Mouse (Mus musculus) spleen, postnatal 0 days (tissue): ENCODE results near the gene Dcaf15. TPM values are rescaled to one million over a fixed set of nuclear protein-coding genes. Genes with fewer than 3 reads are reported as not detected.
A peak's percentile ranks its signal among the peaks of the same experiment; 100 is the strongest.

Experiments
- microRNA counts: library from miRNA; unstranded; fragments of <30 nt; microRNA quantifications from one replicate; lab custom pipeline; 2015
- polyA plus RNA-seq: library from polyadenylated mRNA; unstranded; fragments of >200 nt; fragmentation: Nextera tagmentation; extraction: Ambion mirVana; gene quantifications from 2 replicates; pipeline ENCODE4 v1.2.1, GENCODE M21; 2015

Dcaf15 gene
- 6.1 and 7.5 TPM in 2 replicates for polyA plus RNA-seq

DNA sequence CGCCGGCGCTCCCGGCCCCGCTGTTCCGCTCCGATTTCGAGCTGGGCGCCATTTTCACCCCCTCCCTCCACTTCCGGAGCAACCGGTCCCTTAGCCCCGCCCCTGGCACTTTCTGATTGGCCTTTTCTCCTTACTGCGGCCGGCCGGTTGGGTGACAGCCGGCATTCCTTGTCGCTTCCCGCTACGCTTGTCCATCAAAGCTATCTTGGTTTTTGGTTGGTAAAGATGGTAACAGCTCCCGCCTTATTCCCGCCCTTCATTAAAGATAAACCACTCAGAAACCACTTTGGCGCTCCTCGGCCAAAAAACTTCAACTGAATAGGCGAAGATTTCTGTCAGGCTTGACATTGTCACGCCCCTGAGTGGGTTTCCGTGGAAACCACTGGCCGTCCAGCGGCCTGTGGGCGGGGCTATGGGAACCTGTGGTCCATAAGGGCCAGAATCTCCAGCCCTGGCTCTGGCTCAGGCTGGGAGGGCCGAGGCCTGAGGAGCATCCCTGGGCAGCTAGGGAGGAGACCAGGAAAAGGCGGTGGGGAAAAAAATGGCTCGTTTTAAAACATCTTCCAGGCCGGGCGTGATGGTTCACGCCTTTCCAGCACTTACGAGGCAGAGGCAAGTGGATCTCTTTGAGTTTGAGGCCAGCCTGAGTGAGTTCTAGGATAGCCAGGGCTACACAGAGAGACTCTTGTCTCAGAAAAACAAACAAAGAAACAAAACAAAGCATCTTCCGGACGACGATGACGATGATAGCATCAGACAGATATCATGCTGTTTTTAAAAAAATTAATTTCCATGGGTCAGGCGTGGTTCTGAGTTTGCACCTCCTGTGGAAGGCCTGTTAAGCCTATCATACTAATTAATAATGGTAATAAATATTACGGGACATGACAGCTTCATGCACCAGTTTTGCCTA lies at the start of gene Dcaf15:
Gene Dcaf15 (minus strand): TSS at position 72 of the 913 bp plus-strand sequence.

DNA sequence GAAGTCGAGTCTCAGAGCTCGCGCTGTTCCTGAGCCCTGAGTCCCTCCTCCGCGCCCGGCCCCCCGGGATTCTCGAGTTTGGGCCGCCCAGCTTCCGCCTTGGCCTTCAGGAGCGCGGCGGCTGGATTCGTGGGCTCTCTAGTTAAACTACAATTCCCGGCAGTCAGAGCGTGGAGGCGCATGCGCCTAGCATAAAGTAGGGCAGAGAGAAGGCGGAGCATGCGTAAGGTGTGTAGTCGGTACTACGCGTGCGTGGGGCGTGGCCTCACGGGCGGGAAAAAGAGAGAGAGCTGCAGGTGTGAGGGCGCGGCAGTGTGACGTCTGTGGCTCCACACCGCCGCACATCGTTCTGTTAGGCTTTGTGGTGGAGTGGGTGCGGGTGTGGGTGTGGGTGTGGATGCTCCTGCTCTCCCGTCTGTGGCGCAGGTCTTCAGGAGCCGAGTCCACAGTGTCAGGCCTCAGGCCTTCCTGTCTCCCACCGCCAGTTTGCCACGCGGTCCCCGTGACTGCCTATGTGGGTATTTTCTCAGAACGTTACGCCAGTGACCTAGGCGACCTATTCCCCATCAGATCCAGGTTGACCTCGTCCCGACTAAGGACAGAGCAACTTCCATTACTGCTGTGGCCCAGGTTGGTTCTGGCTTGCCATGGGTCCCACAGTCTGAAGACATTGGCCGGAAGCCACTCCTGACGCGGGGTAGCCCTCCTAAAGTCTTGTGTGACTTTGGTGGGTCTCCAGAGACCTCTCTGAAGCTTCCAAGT lies 43.4 kb upstream of the Dcaf15 start, which contains the start of the genes Cc2d1a and 4930432K21Rik:
Gene Cc2d1a (minus strand): TSS at position 168 of the 762 bp plus-strand sequence.
Gene 4930432K21Rik (plus strand): TSS at position 257 of the 762 bp plus-strand sequence.

DNA sequence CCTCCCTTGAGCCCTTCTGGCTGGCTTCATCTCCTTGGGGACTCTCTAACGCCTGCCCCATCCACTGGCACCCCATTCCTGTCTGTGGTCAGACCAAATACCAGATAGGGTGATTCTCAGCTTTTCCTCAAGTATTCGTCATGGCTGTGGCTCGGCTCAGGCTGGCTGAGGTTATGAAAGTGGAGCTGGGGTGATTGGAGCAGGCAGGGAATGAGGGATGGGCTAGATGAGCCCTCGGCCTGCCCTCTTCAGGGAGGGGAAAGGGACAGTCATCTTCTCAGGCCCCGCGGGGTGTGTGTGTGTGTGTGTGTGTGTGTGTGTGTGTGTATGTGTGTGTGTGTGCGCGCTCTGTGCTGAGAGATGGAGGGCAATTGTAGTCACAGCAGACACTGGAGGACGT lies 21.1 kb upstream of the Dcaf15 start, which contains the start of gene Podnl1:
Gene Podnl1 (plus strand): TSS at position 334 of the 400 bp plus-strand sequence.

DNA sequence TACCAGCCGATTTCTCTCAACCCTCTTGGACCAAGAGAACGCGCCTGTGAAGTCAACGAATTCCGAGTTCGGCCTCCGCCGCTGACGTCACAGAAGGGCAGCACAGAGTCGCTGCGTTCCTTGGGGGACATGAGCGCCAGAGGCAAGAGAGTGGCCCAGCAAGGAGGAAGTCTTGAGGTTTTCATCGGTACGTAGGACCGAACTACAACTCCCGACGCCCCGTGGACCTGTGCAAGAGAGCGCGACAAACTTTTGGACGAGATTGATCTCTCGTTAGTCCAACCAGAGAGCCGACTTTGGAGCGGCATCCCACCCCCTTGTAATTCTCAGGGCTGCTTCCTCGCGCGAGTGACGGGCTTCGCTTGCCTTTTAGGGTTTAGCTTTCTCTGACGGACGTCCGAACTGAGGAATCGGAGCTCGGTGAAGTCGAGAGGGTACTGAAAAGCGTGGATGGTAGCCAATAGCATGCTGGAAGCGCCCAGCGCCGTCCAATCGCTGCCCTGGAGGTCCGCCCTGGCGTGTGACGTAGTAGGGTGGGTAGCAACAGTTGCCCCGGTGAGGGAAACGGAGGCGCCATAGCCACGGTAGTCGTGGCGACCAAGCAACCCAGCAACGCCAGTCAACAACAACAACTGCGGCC lies 38.2 kb downstream of the Dcaf15 start, which contains the start of gene Rfx1:
Gene Rfx1 (plus strand): TSS at position 544 of the 640 bp plus-strand sequence.

DNA sequence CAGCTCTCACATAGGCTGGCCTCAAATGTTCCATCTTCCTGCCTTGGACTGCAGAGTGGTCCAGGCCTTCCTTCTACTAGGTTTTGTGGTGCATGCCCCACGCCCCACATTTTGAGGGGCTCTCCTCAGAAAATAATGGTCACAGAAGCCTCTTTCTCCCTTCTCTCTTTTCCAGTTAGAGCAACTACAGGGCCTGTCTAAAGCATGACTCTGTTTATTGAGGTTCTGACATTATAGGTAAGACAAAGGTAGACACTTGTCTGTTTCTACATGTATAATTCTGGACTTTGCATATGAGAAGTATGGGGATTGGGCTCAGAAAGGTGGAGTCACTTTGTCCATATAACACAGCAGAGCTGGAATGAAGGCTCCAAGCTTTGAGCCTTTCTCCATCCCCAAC lies 39.5 kb downstream of the Dcaf15 start, which contains the start of gene Gm10643:
Gene Gm10643 (minus strand): TSS at position 101 of the 400 bp plus-strand sequence.

MicroRNA genes within 50 kb of the gene (microRNA counts, 519-probe panel; counts per million panel counts)
- 5,222 counts per million, percentile 37 among the panel's probes with 10 or more counts for microRNA mmu-miR-709 (lab: Ali Mortazavi, UCI)

Other genes starting within 250 kb of the Dcaf15 start
- gene Adgrl1, start 204.7 kb downstream of the Dcaf15 start, polyA plus RNA-seq, result 4.6 and 7.3 TPM in 2 replicates
- gene Gm10644, start 149.6 kb downstream of the Dcaf15 start, polyA plus RNA-seq, result 0.10 TPM in 1 of 2 replicates, not detected in the other
- 114 and 127 TPM in 2 replicates for gene Asf1b, start 149.3 kb downstream of the Dcaf15 start, polyA plus RNA-seq
- gene Prkaca, start 131.8 kb downstream of the Dcaf15 start, polyA plus RNA-seq, result 37.9 and 38.8 TPM in 2 replicates
- 11.6 and 14.0 TPM in 2 replicates for gene Samd1, start 107.1 kb downstream of the Dcaf15 start, polyA plus RNA-seq
- gene 1700067K01Rik, start 103.3 kb downstream of the Dcaf15 start, polyA plus RNA-seq, result 0.61 and 1.0 TPM in 2 replicates
- 0.26 and 0.28 TPM in 2 replicates for gene 2210011C24Rik, start 92.6 kb downstream of the Dcaf15 start, polyA plus RNA-seq
- 1.0 and 1.1 TPM in 2 replicates for gene Palm3, start 83.3 kb downstream of the Dcaf15 start, polyA plus RNA-seq
- 1.5 and 1.7 TPM in 2 replicates for gene Il27ra, start 62.2 kb downstream of the Dcaf15 start, polyA plus RNA-seq
- gene Rln3, start 59.8 kb downstream of the Dcaf15 start, polyA plus RNA-seq, result 0.22 TPM in 1 of 2 replicates, not detected in the other
- gene Gm10643, start 39.6 kb downstream of the Dcaf15 start, polyA plus RNA-seq, result 0.52 and 0.81 TPM in 2 replicates
- gene Rfx1, start 37.9 kb downstream of the Dcaf15 start, polyA plus RNA-seq, result 3.6 and 3.9 TPM in 2 replicates
- gene Podnl1, start 21.2 kb upstream of the Dcaf15 start, polyA plus RNA-seq, result 0.19 and 0.32 TPM in 2 replicates
- gene Cc2d1a, start 43.2 kb upstream of the Dcaf15 start, polyA plus RNA-seq, result 5.9 and 7.0 TPM in 2 replicates
- gene 4930432K21Rik, start 43.3 kb upstream of the Dcaf15 start, polyA plus RNA-seq, result 0.29 and 0.30 TPM in 2 replicates
- gene Nanos3, start 80.4 kb upstream of the Dcaf15 start, polyA plus RNA-seq, result 1.4 and 2.8 TPM in 2 replicates
- gene Zswim4, start 132.3 kb upstream of the Dcaf15 start, polyA plus RNA-seq, result 2.5 and 3.1 TPM in 2 replicates
- 260 and 268 TPM in 2 replicates for gene D8Ertd738e, start 145.0 kb upstream of the Dcaf15 start, polyA plus RNA-seq
- gene Mri1, start 152.6 kb upstream of the Dcaf15 start, polyA plus RNA-seq, result 63.5 and 65.6 TPM in 2 replicates
- gene Ccdc130, start 165.6 kb upstream of the Dcaf15 start, polyA plus RNA-seq, result 6.9 and 10.5 TPM in 2 replicates